14 mouse cellular contexts compared by ENCODE assay signal in the genomic region with DNA sequence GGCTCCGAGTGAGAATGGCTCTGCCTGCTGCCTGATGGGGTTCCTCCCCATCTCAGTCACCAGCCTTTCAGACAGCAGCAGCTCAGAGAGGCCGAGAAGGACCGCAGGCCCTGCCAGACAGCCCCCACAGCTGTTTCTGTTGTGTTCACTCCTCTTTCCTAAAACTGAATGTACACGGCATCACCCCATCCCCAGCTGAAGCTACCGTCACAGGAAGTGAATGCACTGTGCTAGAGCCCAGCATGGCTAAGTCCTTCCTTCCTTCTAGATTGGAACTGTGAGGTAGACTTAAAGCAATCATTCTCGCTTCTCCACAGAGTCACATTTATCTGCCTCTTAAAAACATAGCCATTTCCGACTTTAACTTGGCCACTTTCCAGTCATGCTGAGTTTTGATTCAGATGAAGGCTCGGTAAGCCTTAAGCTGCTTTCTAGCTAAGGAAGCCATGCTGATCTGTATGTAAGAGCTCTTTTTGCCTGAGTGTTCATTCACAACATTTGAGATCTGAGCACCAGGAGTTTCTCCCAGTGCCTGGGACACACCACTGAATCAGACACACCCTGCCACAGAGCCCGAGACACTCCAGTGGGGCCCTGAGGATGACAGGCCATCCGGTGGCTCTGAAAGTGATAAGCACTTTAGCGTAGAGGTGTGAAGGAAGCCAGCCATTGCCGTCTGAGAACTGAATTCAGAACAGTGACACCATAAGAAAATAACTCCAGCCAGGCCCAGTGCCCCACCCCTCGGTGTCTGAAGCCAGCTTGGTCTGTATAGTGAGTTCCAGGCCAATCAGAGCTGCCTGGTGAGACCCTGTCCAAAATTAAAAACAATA. TPM values are rescaled to one million over a fixed set of nuclear protein-coding genes. Genes with fewer than 3 reads are reported as not detected.
DNase-seq lines count a peak whose midpoint lies in the region; ATAC-seq lines count a peak whose summit lies in the region.
"Had no signal": no experiment of that assay in that cellular context is flagged by ENCODE, and none has a peak within 500 bp of the region (broad histone marks: within the 10 kb centered on the region; RNA-seq: fewer than 3 reads in every experiment).

No protein-coding gene starts in this region.

- H3K27ac ChIP-seq in heart, embryonic 12.5 days (ENCODE audit: poor library complexity, severe bottlenecking), result peak overlapping the region; percentile 87
- peak overlapping the region; percentile 62 for H3K27ac ChIP-seq in lung, embryonic 16.5 days (ENCODE audit: low read length)
- H3K27ac ChIP-seq in hindbrain, embryonic 14.5 days, result no peak overlapping the region
- peak overlapping the region; percentile 51; the same call in 1 of the 2 replicates for H3K27ac ChIP-seq in stomach, embryonic 15.5 days
- H3K27ac ChIP-seq: neural tube, embryonic 12.5 days had no signal

- DNase-seq in heart, adult 11 months, result no peak
- DNase-seq in lung, postnatal 4 days, result no peak
- peak; percentile 46 for DNase-seq in hindbrain, embryonic 14.5 days (ENCODE audit: low spot score)
- DNase-seq in right cerebral cortex, adult 2 months (ENCODE audit: low spot score in 2 of 2), result no peak
- DNase-seq in layer of hippocampus, postnatal 25 days (ENCODE audit: extremely low spot score in 1 of 2, low spot score in 1 of 2), result no peak
- DNase-seq: adrenal gland, postnatal 36 days; cerebellum, adult 9-10 months; gastrocnemius, postnatal 14 days; kidney, postnatal 14 days; lung, postnatal 36 days had no signal

- H3K36me3 ChIP-seq in heart, embryonic 12.5 days, result peaks cover 10% of the 10 kb centered on the region
- peaks cover 2% of the 10 kb centered on the region; the same call in 1 of the 2 replicates for H3K36me3 ChIP-seq in lung, embryonic 16.5 days (ENCODE audit: control insufficient read depth, insufficient read depth, low read length)
- no peaks in the 10 kb centered on the region for H3K36me3 ChIP-seq in hindbrain, embryonic 14.5 days (replicated peaks; ENCODE audit: control insufficient read depth, insufficient read depth)
- H3K36me3 ChIP-seq in stomach, embryonic 15.5 days, result 0 out of 2 replicates have a peak, but pooled peaks cover 3% of the 10 kb centered on the region

- no peak overlapping the region for H3K4me3 ChIP-seq in heart, embryonic 12.5 days
- no peak overlapping the region for H3K4me3 ChIP-seq in lung, embryonic 16.5 days (ENCODE audit: low read length)
- H3K4me3 ChIP-seq in hindbrain, embryonic 14.5 days (replicated peaks; ENCODE audit: low read length), result no peak overlapping the region
- H3K4me3 ChIP-seq in stomach, embryonic 15.5 days (replicated peaks), result no peak overlapping the region
- H3K4me3 ChIP-seq: neural tube, embryonic 12.5 days had no signal

- no peak overlapping the region for H3K4me2 ChIP-seq in heart, embryonic 12.5 days
- no peak overlapping the region for H3K4me2 ChIP-seq in lung, embryonic 16.5 days (ENCODE audit: low read depth, low read length)
- no peak overlapping the region for H3K4me2 ChIP-seq in hindbrain, embryonic 14.5 days (replicated peaks)
- H3K4me2 ChIP-seq in stomach, embryonic 15.5 days, result no peak overlapping the region
- H3K4me2 ChIP-seq: neural tube, embryonic 12.5 days had no signal

- ATAC-seq in heart, embryonic 12.5 days (ENCODE audit: insufficient number of reproducible peaks, low FRiP score), result peak; percentile 66
- peak; percentile 59 for ATAC-seq in lung, embryonic 16.5 days (ENCODE audit: low read depth)
- no peak for ATAC-seq in hindbrain, embryonic 14.5 days (ENCODE audit: low FRiP score)
- no peak for ATAC-seq in stomach, embryonic 15.5 days (ENCODE audit: insufficient read depth, low FRiP score, low read depth)

- H3K4me1 ChIP-seq in heart, embryonic 12.5 days (replicated peaks), result peaks cover 40% of the 10 kb centered on the region
- peaks cover 16% of the 10 kb centered on the region for H3K4me1 ChIP-seq in lung, embryonic 16.5 days (replicated peaks; ENCODE audit: control insufficient read depth, insufficient read depth, low read length)
- no peaks in the 10 kb centered on the region for H3K4me1 ChIP-seq in hindbrain, embryonic 14.5 days (replicated peaks; ENCODE audit: control insufficient read depth, insufficient read depth, low read length)
- peaks cover 12% of the 10 kb centered on the region; the same call in 1 of the 2 replicates for H3K4me1 ChIP-seq in stomach, embryonic 15.5 days
- H3K4me1 ChIP-seq: neural tube, embryonic 12.5 days had no signal

- 31% methylated on average over 13 of the region's 13 CpGs for WGBS in heart, embryonic 12.5 days
- 32% methylated on average over 13 of the region's 13 CpGs for WGBS in lung, embryonic 16.5 days
- WGBS in hindbrain, embryonic 14.5 days, result 72% methylated on average over 13 of the region's 13 CpGs
- 56% methylated on average over 13 of the region's 13 CpGs for WGBS in stomach, embryonic 15.5 days

- no peaks in the 10 kb centered on the region for H3K27me3 ChIP-seq in heart, embryonic 12.5 days (replicated peaks)
- no peaks in the 10 kb centered on the region for H3K27me3 ChIP-seq in lung, embryonic 16.5 days (ENCODE audit: control insufficient read depth, insufficient read depth, low read depth, low read length)
- H3K27me3 ChIP-seq in hindbrain, embryonic 14.5 days (ENCODE audit: control insufficient read depth, insufficient read depth, low read length), result no peaks in the 10 kb centered on the region
- no peaks in the 10 kb centered on the region for H3K27me3 ChIP-seq in stomach, embryonic 15.5 days (replicated peaks)
- H3K27me3 ChIP-seq: neural tube, embryonic 12.5 days had no signal

- H3K9me3 ChIP-seq in heart, embryonic 12.5 days (replicated peaks), result no peaks in the 10 kb centered on the region
- no peaks in the 10 kb centered on the region for H3K9me3 ChIP-seq in lung, embryonic 16.5 days (ENCODE audit: control insufficient read depth, low read length)
- H3K9me3 ChIP-seq in hindbrain, embryonic 14.5 days (ENCODE audit: control insufficient read depth, low read length), result no peaks in the 10 kb centered on the region
- H3K9me3 ChIP-seq in stomach, embryonic 15.5 days, result no peaks in the 10 kb centered on the region
- H3K9me3 ChIP-seq: neural tube, embryonic 12.5 days had no signal

- no peak overlapping the region; the same call in 1 of the 2 replicates for H3K9ac ChIP-seq in heart, embryonic 12.5 days
- H3K9ac ChIP-seq in lung, embryonic 16.5 days (ENCODE audit: low read length), result peak overlapping the region; percentile 25; the same call in 1 of the 2 replicates
- H3K9ac ChIP-seq in hindbrain, embryonic 14.5 days, result no peak overlapping the region
- no peak overlapping the region for H3K9ac ChIP-seq in stomach, embryonic 15.5 days
- H3K9ac ChIP-seq: neural tube, embryonic 12.5 days had no signal

RNA-seq across cellular contexts. Expression of a gene that starts 33.6 kb away (rescaled TPM):
- polyA plus RNA-seq in heart, embryonic 12.5 days (2016; fragmentation: Nextera tagmentation; extraction: Ambion mirVana), result 0.20 and 0.26 TPM in 2 replicates
- 3.2 and 4.2 TPM in 2 replicates for polyA plus RNA-seq in lung, embryonic 16.5 days (2015; fragmentation: Nextera tagmentation; extraction: Ambion mirVana)
- 0.38 and 0.52 TPM in 2 replicates for polyA plus RNA-seq in hindbrain, embryonic 14.5 days (2014; fragmentation: Nextera tagmentation; extraction: Ambion mirVana)
- 0.84 and 1.1 TPM in 2 replicates for polyA plus RNA-seq in stomach, embryonic 15.5 days (2015; fragmentation: Nextera tagmentation; extraction: Ambion mirVana)
- total RNA-seq in layer of hippocampus, postnatal 25 days (2021), result under 1 TPM in 1 of 2 experiments, not detected in 1; 0.12 TPM

Comparison
In these comparisons a context has a peak if more than half of its experiments do, and no peak if none do; other contexts are left out.
1. ATAC-seq: peak in heart, embryonic 12.5 days (single experiment) and lung, embryonic 16.5 days (single experiment); none in hindbrain, embryonic 14.5 days (single experiment) and stomach, embryonic 15.5 days (single experiment).